Mouse (Mus musculus) midbrain, embryonic 16.5 days (tissue): ENCODE results near the gene Prdm8. TPM values are rescaled to one million over a fixed set of nuclear protein-coding genes. Genes with fewer than 3 reads are reported as not detected.

Experiments used
- polyA plus RNA-seq: library from polyadenylated mRNA; unstranded; fragments of >200 nt; fragmentation: Nextera tagmentation; extraction: Ambion mirVana; gene quantifications from 2 replicates; pipeline ENCODE4 v1.2.1, GENCODE M21; 2015

Gene Prdm8
- polyA plus RNA-seq, 1 experiment from 2014 or later, result 1.5 TPM

Other genes with a start within 250 kb of the Prdm8 start
- 2.4 and 2.5 TPM in 2 replicates for gene Antxr2, start 136.2 kb upstream of the Prdm8 start, polyA plus RNA-seq
- 0.85 and 1.4 TPM in 2 replicates for gene Fgf5, start 87.0 kb downstream of the Prdm8 start, polyA plus RNA-seq
- gene Cfap299, start 162.1 kb downstream of the Prdm8 start, polyA plus RNA-seq, result 2.6 and 2.9 TPM in 2 replicates